Mouse (Mus musculus): ENCODE measurements around the gene Itgav. TPM values are rescaled to one million over a fixed set of nuclear protein-coding genes. Genes with fewer than 3 reads are reported as not detected.

Gene Itgav
- polyA plus RNA-seq, 2 experiments = 38.1 to 87.5 TPM

- no peak for TF ChIP-seq POLR2A (IDR thresholded peaks at IDR 0.05; ENCODE audit: borderline replicate concordance, extremely low read depth, insufficient read depth, insufficient read length)
Measured at GRCm38 (mm10) chr2:83848495-83848894, 124.3 kb downstream of the Itgav start.

GRCm38 (mm10) chr2:83853423-83853822 is 129.2 kb downstream of the Itgav start:
- WGBS = 82% methylated on average over 10 of the region's 10 CpGs
- H3K4me3 ChIP-seq (replicated peaks; ENCODE audit: low read length) = no peak overlapping the region
- H3K9me3 ChIP-seq (ENCODE audit: control insufficient read depth, low read length) = no peaks in the 10 kb centered on the region
- H3K27me3 ChIP-seq (ENCODE audit: control insufficient read depth, insufficient read depth, low read length) = no peaks in the 10 kb centered on the region
- DNase-seq (ENCODE audit: low spot score) (no peak), ATAC-seq (ENCODE audit: low FRiP score, low read depth) (no peak)
- no peak overlapping the region for H3K4me2 ChIP-seq (replicated peaks; ENCODE audit: low read depth, low read length, severe bottlenecking)
- 0 out of 2 replicates have a peak, but pooled peaks cover 2% of the 10 kb centered on the region for H3K4me1 ChIP-seq (ENCODE audit: control insufficient read depth, insufficient read depth, low read length)
- H3K27ac ChIP-seq (replicated peaks; ENCODE audit: low read depth, low read length) = no peak overlapping the region
- H3K9ac ChIP-seq (ENCODE audit: low read depth, low read length, severe bottlenecking) = no peak overlapping the region
- TF ChIP-seq POLR2A (IDR thresholded peaks at IDR 0.05; ENCODE audit: borderline replicate concordance, extremely low read depth, insufficient read depth, insufficient read length) = no peak
- no peaks in the 10 kb centered on the region for H3K36me3 ChIP-seq (ENCODE audit: control insufficient read depth, insufficient read depth, low read length)

More at GRCm38 (mm10) chr2:83848495-83848894, 124.3 kb downstream of the Itgav start:
- H3K27me3 ChIP-seq (ENCODE audit: control insufficient read depth, insufficient read depth, low read length) = no peaks in the 10 kb centered on the region
- WGBS = 88% methylated on average over 3 of the region's 3 CpGs
- ATAC-seq (ENCODE audit: low FRiP score, low read depth) (no peak), DNase-seq (ENCODE audit: low spot score) (no peak)
- H3K9me3 ChIP-seq (ENCODE audit: control insufficient read depth, low read length) = no peaks in the 10 kb centered on the region
- H3K4me3 ChIP-seq (replicated peaks; ENCODE audit: low read length) = no peak overlapping the region
- H3K27ac ChIP-seq (replicated peaks; ENCODE audit: low read depth, low read length) = no peak overlapping the region
- H3K36me3 ChIP-seq (ENCODE audit: control insufficient read depth, insufficient read depth, low read length) = no peaks in the 10 kb centered on the region
- H3K9ac ChIP-seq (ENCODE audit: low read depth, low read length, severe bottlenecking) = no peak overlapping the region
- no peak overlapping the region for H3K4me2 ChIP-seq (replicated peaks; ENCODE audit: low read depth, low read length, severe bottlenecking)
- H3K4me1 ChIP-seq (ENCODE audit: control insufficient read depth, insufficient read depth, low read length) = no peaks in the 10 kb centered on the region

- Histone ChIP-seq H3K9ac (ENCODE audit: low read depth, low read length, severe bottlenecking) (no peak overlapping the region), H3K27ac (replicated peaks; ENCODE audit: low read depth, low read length) (no peak overlapping the region), H3K4me1 (ENCODE audit: control insufficient read depth, insufficient read depth, low read length) (0 out of 2 replicates have a peak, but pooled peaks cover 2% of the 10 kb centered on the region), H3K9me3 (ENCODE audit: control insufficient read depth, low read length) (no peaks in the 10 kb centered on the region), H3K36me3 (ENCODE audit: control insufficient read depth, insufficient read depth, low read length) (no peaks in the 10 kb centered on the region), H3K4me3 (replicated peaks; ENCODE audit: low read length) (no peak overlapping the region), H3K4me2 (replicated peaks; ENCODE audit: low read depth, low read length, severe bottlenecking) (no peak overlapping the region), H3K27me3 (ENCODE audit: control insufficient read depth, insufficient read depth, low read length) (no peaks in the 10 kb centered on the region)
- TF ChIP-seq POLR2A (IDR thresholded peaks at IDR 0.05; ENCODE audit: borderline replicate concordance, extremely low read depth, insufficient read depth, insufficient read length) = no peak
- 15% methylated on average over 4 of the region's 4 CpGs for WGBS
- ATAC-seq (ENCODE audit: low FRiP score, low read depth) (no peak), DNase-seq (ENCODE audit: low spot score) (peak; percentile 31)
Measured at GRCm38 (mm10) chr2:83856236-83856635, 132.0 kb downstream of the Itgav start.

Other genes with a start within 250 kb of the Itgav start
- gene Zc3h15, start 80.0 kb upstream of the Itgav start, polyA plus RNA-seq (2012; rRNA removed) = 63.0 and 97.1 TPM in 2 replicates
- 110 and 125 TPM in 2 replicates for gene Zc3h15, start 80.0 kb upstream of the Itgav start, polyA plus RNA-seq (2014; fragmentation: Nextera tagmentation; extraction: Ambion mirVana)
- 10.6 and 11.5 TPM in 2 replicates for gene Fam171b, start 88.2 kb downstream of the Itgav start, polyA plus RNA-seq (2012; rRNA removed)
- gene Fam171b, start 88.2 kb downstream of the Itgav start, polyA plus RNA-seq (2014; fragmentation: Nextera tagmentation; extraction: Ambion mirVana) = 16.4 and 19.5 TPM in 2 replicates
- gene Zswim2, start 216.8 kb downstream of the Itgav start, polyA plus RNA-seq (2012; rRNA removed) = not detected in 2 replicates
- gene Zswim2, start 216.8 kb downstream of the Itgav start, polyA plus RNA-seq (2014; fragmentation: Nextera tagmentation; extraction: Ambion mirVana) = not detected in 2 replicates
- gene Gm13698, start 231.3 kb downstream of the Itgav start, polyA plus RNA-seq (2012; rRNA removed) = 0.03 TPM in 1 of 2 replicates, not detected in the other
- gene Gm13698, start 231.3 kb downstream of the Itgav start, polyA plus RNA-seq (2014; fragmentation: Nextera tagmentation; extraction: Ambion mirVana) = not detected in 2 replicates
- 0.03 TPM in 1 of 2 replicates, not detected in the other for gene Gm13693, start 237.1 kb downstream of the Itgav start, polyA plus RNA-seq (2012; rRNA removed)
- gene Gm13693, start 237.1 kb downstream of the Itgav start, polyA plus RNA-seq (2014; fragmentation: Nextera tagmentation; extraction: Ambion mirVana) = not detected in 2 replicates
- gene Gm13695, start 242.9 kb downstream of the Itgav start, polyA plus RNA-seq (2012; rRNA removed) = not detected in 2 replicates
- gene Gm13695, start 242.9 kb downstream of the Itgav start, polyA plus RNA-seq (2014; fragmentation: Nextera tagmentation; extraction: Ambion mirVana) = not detected in 2 replicates
- gene Gm13696, start 248.7 kb downstream of the Itgav start, polyA plus RNA-seq (2012; rRNA removed) = 0.03 TPM in 1 of 2 replicates, not detected in the other
- gene Gm13696, start 248.7 kb downstream of the Itgav start, polyA plus RNA-seq (2014; fragmentation: Nextera tagmentation; extraction: Ambion mirVana) = not detected in 2 replicates

Measured in limb, embryonic 14.5 days (tissue).